Mouse (Mus musculus) heart, embryonic 12.5 days (tissue): ENCODE measurements around the gene Nectin4. TPM values are rescaled to one million over a fixed set of nuclear protein-coding genes. Genes with fewer than 3 reads are reported as not detected.

Experiments
- ATAC-seq: fragments of 200-750 bp; cut with Nextera tagmentation; 2 replicates; pipeline ENCODE4 v1.8.0; 2017; ENCODE audit warnings: moderate TSS enrichment, moderate library complexity; ENCODE audit not compliant: insufficient number of reproducible peaks, low FRiP score
- H3K27ac ChIP-seq: fragments of 300-500 bp; sonication (generic); 2 replicates; pipeline ENCODE4 v1.5.1; 2016; ENCODE audit warnings: mild to moderate bottlenecking, moderate library complexity; ENCODE audit not compliant: poor library complexity, severe bottlenecking
- H3K27me3 ChIP-seq: fragments of 300-500 bp; sonication (generic); replicated peaks from 2 replicates; pipeline ENCODE4 v1.6.1; 2016; ENCODE audit warnings: mild to moderate bottlenecking, moderate library complexity
- H3K36me3 ChIP-seq: fragments of 300-500 bp; sonication (generic); 2 replicates; pipeline ENCODE4 v1.6.1; 2016; ENCODE audit warnings: mild to moderate bottlenecking, moderate library complexity
- H3K4me1 ChIP-seq: fragments of 300-500 bp; sonication (generic); replicated peaks from 2 replicates; pipeline ENCODE4 v1.6.1; 2016; ENCODE audit warnings: mild to moderate bottlenecking
- H3K4me2 ChIP-seq: fragments of 300-500 bp; sonication (generic); 2 replicates; pipeline ENCODE4 v1.6.1; 2016; ENCODE audit warnings: mild to moderate bottlenecking, moderate library complexity
- H3K4me3 ChIP-seq: fragments of 300-500 bp; sonication (generic); 2 replicates; pipeline ENCODE4 v1.5.1; 2016; ENCODE audit warnings: mild to moderate bottlenecking
- H3K9ac ChIP-seq: fragments of 300-500 bp; sonication (generic); 2 replicates; pipeline ENCODE4 v1.6.1; 2016; ENCODE audit warnings: mild to moderate bottlenecking, moderate library complexity
- H3K9me3 ChIP-seq: fragments of 300-500 bp; sonication (generic); replicated peaks from 2 replicates; pipeline ENCODE4 v1.6.1; 2016; ENCODE audit warnings: mild to moderate bottlenecking, moderate library complexity
- WGBS: fragments of 180-500 bp; shearing (Covaris S2); methylation state at CpG from one replicate; pipeline ENCODE4 v1.1.7; 2016; 5-methylcytosine and 5-hydroxymethylcytosine counted together
- polyA plus RNA-seq: library from polyadenylated mRNA; unstranded; fragments of >200 nt; fragmentation: Nextera tagmentation; extraction: Ambion mirVana; gene quantifications from 2 replicates; pipeline ENCODE4 v1.2.1, GENCODE M21; 2016

The Nectin4 gene
- polyA plus RNA-seq, 1 experiment from 2014 or later: 0.52 TPM

- Histone ChIP-seq H3K4me1 (peaks cover 43% of the 10 kb centered on the region), H3K36me3 (no peaks in the 10 kb centered on the region), H3K9me3 (no peaks in the 10 kb centered on the region), H3K4me3 (peak within 1 kb of the TSS; percentile 66), H3K9ac (peak within 1 kb of the TSS; percentile 76), H3K27ac (peak within 1 kb of the TSS; percentile 85), H3K4me2 (peak within 1 kb of the TSS; percentile 69), H3K27me3 (no peaks in the 10 kb centered on the region)
- peak; percentile 75 for ATAC-seq
- 1% methylated on average over 46 of the region's 46 CpGs for WGBS
Measured at GRCm38 (mm10) chr1:171437264-171438013, 67.5 kb downstream of the Nectin4 start, which contains the start of gene F11r. Gene F11r (plus strand): TSS chr1:171437535.

Other genes starting within 250 kb of the Nectin4 start
- gene Sdhc, start 219.5 kb upstream of the Nectin4 start, polyA plus RNA-seq: 420 and 425 TPM in 2 replicates
- gene Mpz, start 219.4 kb upstream of the Nectin4 start, polyA plus RNA-seq: 0.11 and 0.15 TPM in 2 replicates
- gene Pcp4l1, start 173.8 kb upstream of the Nectin4 start, polyA plus RNA-seq: 32.7 and 33.4 TPM in 2 replicates
- gene Nr1i3, start 156.1 kb upstream of the Nectin4 start, polyA plus RNA-seq: 0.19 and 0.22 TPM in 2 replicates
- 41.8 and 43.3 TPM in 2 replicates for gene Tomm40l, start 147.6 kb upstream of the Nectin4 start, polyA plus RNA-seq
- 10.7 and 46.5 TPM in 2 replicates for gene Apoa2, start 145.0 kb upstream of the Nectin4 start, polyA plus RNA-seq
- 15.3 and 16.4 TPM in 2 replicates for gene Fcer1g, start 135.7 kb upstream of the Nectin4 start, polyA plus RNA-seq
- 2.2 and 3.1 TPM in 2 replicates for gene Adamts4, start 119.7 kb upstream of the Nectin4 start, polyA plus RNA-seq
- 443 and 471 TPM in 2 replicates for gene Ndufs2, start 118.7 kb upstream of the Nectin4 start, polyA plus RNA-seq
- gene B4galt3, start 99.8 kb upstream of the Nectin4 start, polyA plus RNA-seq: 49.5 and 56.1 TPM in 2 replicates
- gene Ppox, start 88.9 kb upstream of the Nectin4 start, polyA plus RNA-seq: 51.7 and 55.4 TPM in 2 replicates
- gene Usp21, start 82.1 kb upstream of the Nectin4 start, polyA plus RNA-seq: 55.1 and 55.7 TPM in 2 replicates
- 84.1 and 86.2 TPM in 2 replicates for gene Ufc1, start 75.1 kb upstream of the Nectin4 start, polyA plus RNA-seq
- gene Dedd, start 41.0 kb upstream of the Nectin4 start, polyA plus RNA-seq: 38.6 and 43.3 TPM in 2 replicates
- gene Nit1, start 24.5 kb upstream of the Nectin4 start, polyA plus RNA-seq: 31.9 and 33.9 TPM in 2 replicates
- gene Pfdn2, start 24.4 kb upstream of the Nectin4 start, polyA plus RNA-seq: 96.8 and 111 TPM in 2 replicates
- gene Klhdc9, start 9.3 kb upstream of the Nectin4 start, polyA plus RNA-seq: 0.46 and 0.74 TPM in 2 replicates
- gene Arhgap30, start 18.9 kb downstream of the Nectin4 start, polyA plus RNA-seq: 0.30 and 0.68 TPM in 2 replicates
- 62.7 and 65.1 TPM in 2 replicates for gene Usf1, start 41.2 kb downstream of the Nectin4 start, polyA plus RNA-seq
- gene Tstd1, start 48.8 kb downstream of the Nectin4 start, polyA plus RNA-seq: 1.9 and 3.6 TPM in 2 replicates
- 70.7 and 71.0 TPM in 2 replicates for gene F11r, start 67.4 kb downstream of the Nectin4 start, polyA plus RNA-seq
- gene Alyref2, start 133.4 kb downstream of the Nectin4 start, polyA plus RNA-seq: 12.4 and 13.3 TPM in 2 replicates
- gene Itln1, start 165.2 kb downstream of the Nectin4 start, polyA plus RNA-seq: not detected in 2 replicates
- not detected in 2 replicates for gene Cd244a, start 189.1 kb downstream of the Nectin4 start, polyA plus RNA-seq
- 0.10 TPM in 1 of 2 replicates, not detected in the other for gene Ly9, start 237.3 kb downstream of the Nectin4 start, polyA plus RNA-seq